Mouse (Mus musculus) liver, adult 2 months (tissue): ENCODE results near the gene Slc4a7.
"Not testable (repeated sequence)": the region's sequence is repeated elsewhere in the genome, so short reads cannot be mapped to it uniquely, and the experiment has no call there.

Experiments used
- CTCF ChIP-seq: fragments of 200-500 bp; IDR thresholded peaks from 2 replicates; pipeline ENCODE4 v1.5.1; 2011; ENCODE audit warnings: low read depth, low read length, control low read depth
- POLR2A ChIP-seq: fragments of 200-500 bp; IDR thresholded peaks from 2 replicates; pipeline ENCODE4 v1.6.1; 2011; ENCODE audit warnings: low read length, control low read depth; ENCODE audit not compliant: insufficient read depth; ENCODE audit errors: extremely low read depth

DNA sequence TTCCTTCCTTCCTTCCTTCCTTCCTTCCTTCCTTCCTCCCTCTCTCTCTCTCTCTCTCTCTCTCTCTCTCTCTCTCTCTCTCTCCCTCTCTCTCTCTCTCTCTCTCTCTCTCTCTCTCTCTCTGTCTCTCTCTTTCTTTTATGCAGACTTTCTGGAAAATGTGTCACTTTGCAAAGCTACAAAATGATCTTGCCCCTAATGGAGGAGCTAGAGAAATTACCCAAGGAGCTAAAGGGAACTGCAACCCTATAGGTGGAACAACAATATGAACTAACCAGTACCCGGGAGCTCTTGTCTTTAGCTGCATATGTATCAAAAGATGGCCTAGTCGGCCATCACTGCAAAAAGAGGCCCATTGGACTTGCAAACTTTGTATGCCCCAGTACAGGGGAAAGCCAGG lies 101.0 kb downstream of the Slc4a7 start, which contains the start of gene Nek10:
- not testable (repeated sequence) for TF ChIP-seq CTCF, POLR2A
